Mouse (Mus musculus) B cell, adult 67 days (primary cell): ENCODE data around the gene Zfp712. TPM values are rescaled to one million over a fixed set of nuclear protein-coding genes. Genes with fewer than 3 reads are reported as not detected.

Experiments
- total RNA-seq, 2 experiments: library from RNA; stranded (reverse); gene quantifications; 4 replicates each; pipeline ENCODE4 v1.2.4; 2023

Gene Zfp712
- 1 to 10 TPM; 7.8 to 7.9 TPM for total RNA-seq

GRCm38 (mm10) chr13:67060786-67061358 lies at the start of gene Zfp712:
Gene Zfp712 (minus strand): TSS chr13:67061170.

GRCm38 (mm10) chr13:67108194-67108820 lies 47.3 kb upstream of the Zfp712 start, which contains the start of gene Gm28557:
Gene Gm28557 (minus strand): TSS chr13:67108604.

GRCm38 (mm10) chr13:67097876-67098275 lies 36.9 kb upstream of the Zfp712 start, which contains the start of gene Zfp708:
Gene Zfp708 (minus strand): TSS chr13:67097976.

Other genes starting within 250 kb of the Zfp712 start
- gene Gm10767, start 156.3 kb downstream of the Zfp712 start, total RNA-seq: 1 to 10 TPM; 1.9 TPM
- 1 to 10 TPM; 2.2 to 3.5 TPM for gene Zfp708, start 36.8 kb upstream of the Zfp712 start, total RNA-seq
- 1 to 10 TPM; 4.0 to 5.8 TPM for gene Gm28557, start 47.4 kb upstream of the Zfp712 start, total RNA-seq
- 1 to 10 TPM in 1 of 2 experiments, under 1 TPM in 1; 0.95 to 1.4 TPM for gene Rslcan18, start 55.1 kb upstream of the Zfp712 start, total RNA-seq
- gene Zfp759, start 60.5 kb upstream of the Zfp712 start, total RNA-seq: 10 to 100 TPM in 1 of 2 experiments, 1 to 10 TPM in 1; 8.9 to 10.7 TPM
- 10 to 100 TPM; 18.3 to 22.3 TPM for gene Rsl1, start 112.0 kb upstream of the Zfp712 start, total RNA-seq
- 1 to 10 TPM; 2.8 to 5.2 TPM for gene Zfp455, start 133.3 kb upstream of the Zfp712 start, total RNA-seq
- 1 to 10 TPM; 2.1 to 4.1 TPM for gene Zfp458, start 217.3 kb upstream of the Zfp712 start, total RNA-seq
- 1 to 10 TPM; 1.1 to 5.4 TPM for gene Zfp457, start 245.3 kb upstream of the Zfp712 start, total RNA-seq